Mouse (Mus musculus) thymus, postnatal 14 days (tissue): ENCODE results near the gene Plac9a.
"Not testable (repeated sequence)": the region's sequence is repeated elsewhere in the genome, so short reads cannot be mapped to it uniquely, and the experiment has no call there.

Source experiments
- DNase-seq: peaks from one replicate; pipeline ENCODE4 v3.0.0; 2021

Plac9a gene

GRCm38 (mm10) chr14:25863721-25864120, 39.2 kb downstream of the Plac9a start:
- no peak for DNase-seq

GRCm38 (mm10) chr14:25861771-25862530, 40.9 kb downstream of the Plac9a start:
- no peak for DNase-seq

- peak; percentile 40 for DNase-seq
Observed at GRCm38 (mm10) chr14:25857940-25858339, 45.0 kb downstream of the Plac9a start.

- peak; percentile 24 for DNase-seq
Observed at GRCm38 (mm10) chr14:25857168-25857621, 45.7 kb downstream of the Plac9a start.

GRCm38 (mm10) chr14:25855241-25855885, 47.5 kb downstream of the Plac9a start:
- peak; percentile 25 for DNase-seq

GRCm38 (mm10) chr14:25853717-25854452, 49.0 kb downstream of the Plac9a start:
- no peak for DNase-seq

GRCm38 (mm10) chr14:25853295-25853694, 49.6 kb downstream of the Plac9a start:
- DNase-seq: no peak

DNA sequence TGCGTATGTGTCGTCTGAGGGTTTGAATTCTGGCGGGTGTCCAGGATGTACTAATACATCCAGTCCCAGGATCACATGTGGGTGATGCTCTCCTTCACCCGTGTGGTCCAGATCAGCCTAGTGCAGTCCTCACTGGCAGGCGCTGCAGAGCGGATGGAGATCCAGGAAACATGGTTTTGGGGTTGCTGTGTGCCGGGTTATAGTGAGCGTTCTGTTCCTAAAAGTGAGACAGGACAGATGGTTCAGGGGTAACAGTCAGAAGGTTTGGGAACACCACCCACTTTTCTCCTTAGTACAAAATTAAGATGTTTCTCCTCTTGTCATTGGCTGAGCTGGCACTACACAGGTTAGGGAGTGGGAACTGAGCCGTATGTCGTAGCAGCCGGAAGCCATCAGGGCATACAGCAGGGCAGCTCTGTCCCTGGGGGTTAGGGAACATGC, 50.8 kb downstream of the Plac9a start:
- DNase-seq: no peak

GRCm38 (mm10) chr14:25851189-25851588, 51.7 kb downstream of the Plac9a start:
- no peak for DNase-seq

DNA sequence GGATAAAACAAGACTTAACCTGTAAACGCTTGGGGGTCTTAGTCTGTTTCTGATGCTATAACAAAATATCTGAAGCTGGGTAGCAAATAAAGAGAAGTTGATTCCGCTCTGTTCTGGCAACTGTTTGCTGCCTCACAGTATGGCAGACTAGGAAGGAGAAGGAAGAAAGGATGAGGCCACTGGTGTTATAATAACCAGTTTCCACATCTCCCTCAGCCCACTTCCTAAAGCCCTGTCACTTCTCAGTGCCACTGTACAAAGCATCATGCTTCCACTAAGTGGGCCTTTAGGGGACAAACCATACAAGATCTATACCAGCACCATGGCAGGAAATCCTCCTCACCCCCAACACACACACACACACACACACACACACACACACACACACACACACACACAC, 52.5 kb downstream of the Plac9a start:
- DNase-seq: no peak

DNA sequence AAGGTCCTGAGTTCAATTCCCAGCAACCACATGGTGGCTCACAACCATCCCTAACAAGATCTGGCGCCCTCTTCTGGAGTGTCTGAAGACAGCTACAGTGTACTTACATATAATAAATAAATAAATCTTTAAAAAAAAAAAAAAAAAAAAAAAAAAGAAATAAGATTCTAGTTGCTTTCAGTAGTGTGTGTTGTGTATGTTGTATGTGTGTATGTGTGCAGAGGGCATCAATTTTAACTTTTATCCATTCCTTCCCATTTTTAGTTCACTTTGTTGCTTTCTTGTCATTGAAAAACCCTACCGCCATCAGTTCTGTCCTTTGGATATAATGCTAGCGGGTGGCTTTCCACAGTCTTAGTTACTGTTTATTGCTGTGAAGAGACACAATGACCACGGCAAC, 54.2 kb downstream of the Plac9a start:
- DNase-seq: not testable (repeated sequence)

DNA sequence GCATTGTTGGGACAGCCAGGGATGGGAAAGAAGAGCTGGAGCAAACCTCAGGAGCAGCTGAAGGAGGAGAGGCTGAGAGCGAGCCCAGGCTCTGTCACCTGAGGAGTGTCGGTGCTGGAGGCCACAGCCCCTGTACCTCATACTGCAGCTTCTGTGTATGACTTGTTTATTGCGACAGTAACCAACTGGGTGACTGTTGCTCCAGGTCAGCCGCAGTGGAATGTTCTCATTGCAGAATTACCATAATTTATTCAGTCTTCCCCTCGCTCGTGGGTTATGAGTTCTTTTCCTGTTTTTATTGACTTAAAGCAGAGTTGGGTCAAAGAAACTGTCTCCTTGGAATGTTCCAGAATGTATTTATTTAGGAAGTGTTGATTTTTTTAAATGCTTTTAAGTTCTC, 54.7 kb downstream of the Plac9a start:
- no peak for DNase-seq

DNA sequence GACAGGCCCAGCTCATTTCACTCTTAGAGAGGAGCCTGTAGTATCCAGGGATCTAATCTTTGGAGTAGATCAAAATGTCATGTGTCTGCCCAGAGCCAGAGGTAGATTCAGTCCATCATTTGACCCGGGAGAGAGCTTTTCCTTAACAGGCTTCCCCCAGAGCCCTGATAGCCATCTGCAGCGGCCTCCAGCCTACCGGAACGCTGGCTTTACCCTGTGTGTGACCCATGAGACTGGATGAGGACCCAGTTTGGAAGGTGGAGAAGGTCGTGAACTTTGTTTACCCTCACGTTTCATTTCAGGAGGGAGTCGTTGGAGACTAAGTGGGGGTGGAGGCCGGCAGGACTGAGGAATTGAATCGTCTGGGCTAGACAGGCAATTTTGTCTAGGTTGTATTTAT, 55.2 kb downstream of the Plac9a start:
- DNase-seq: no peak

DNA sequence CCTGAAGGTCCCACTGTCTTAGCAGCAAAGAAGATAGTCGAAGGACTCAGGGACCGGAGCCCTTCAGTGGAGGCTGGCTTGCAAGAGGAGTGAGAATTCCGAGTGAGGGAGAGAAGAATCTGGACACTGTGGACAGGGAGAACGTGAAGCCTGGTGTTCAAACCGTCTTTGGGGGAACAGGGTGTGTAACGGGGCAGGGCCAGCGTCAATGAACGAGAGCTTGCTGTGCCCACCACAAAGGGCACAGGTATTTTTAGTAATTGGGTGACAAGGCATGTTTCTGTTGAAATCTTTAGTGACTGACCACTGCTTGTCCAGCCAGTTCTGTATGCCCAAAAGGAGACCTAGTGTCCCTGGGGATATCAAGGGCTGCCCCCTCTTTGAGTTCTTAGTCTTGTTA, 56.4 kb downstream of the Plac9a start:
- no peak for DNase-seq

- DNase-seq: no peak
Observed at GRCm38 (mm10) chr14:25845832-25846383, 57.0 kb downstream of the Plac9a start.

DNA sequence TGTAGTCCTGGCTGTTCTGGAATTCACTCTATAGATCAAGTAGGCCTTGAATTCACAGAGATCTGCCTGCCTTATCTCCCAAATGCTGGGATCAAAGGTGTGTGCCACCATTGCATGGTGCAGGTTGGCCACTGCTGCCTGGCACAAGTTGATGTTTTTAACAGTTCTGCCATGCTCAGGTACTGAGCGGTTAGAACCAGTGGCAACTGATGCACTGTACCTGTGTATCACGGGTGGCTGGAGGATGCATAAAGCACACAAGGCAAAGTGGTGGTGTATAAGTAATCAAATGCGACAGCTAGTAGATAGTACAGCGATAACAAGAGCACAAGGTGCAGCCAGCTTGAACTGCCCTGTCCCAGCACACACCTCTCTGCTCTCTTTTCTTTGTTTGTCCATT, 58.5 kb downstream of the Plac9a start:
- DNase-seq: no peak

GRCm38 (mm10) chr14:25842688-25843003, 60.3 kb downstream of the Plac9a start:
- peak; percentile 30 for DNase-seq

DNA sequence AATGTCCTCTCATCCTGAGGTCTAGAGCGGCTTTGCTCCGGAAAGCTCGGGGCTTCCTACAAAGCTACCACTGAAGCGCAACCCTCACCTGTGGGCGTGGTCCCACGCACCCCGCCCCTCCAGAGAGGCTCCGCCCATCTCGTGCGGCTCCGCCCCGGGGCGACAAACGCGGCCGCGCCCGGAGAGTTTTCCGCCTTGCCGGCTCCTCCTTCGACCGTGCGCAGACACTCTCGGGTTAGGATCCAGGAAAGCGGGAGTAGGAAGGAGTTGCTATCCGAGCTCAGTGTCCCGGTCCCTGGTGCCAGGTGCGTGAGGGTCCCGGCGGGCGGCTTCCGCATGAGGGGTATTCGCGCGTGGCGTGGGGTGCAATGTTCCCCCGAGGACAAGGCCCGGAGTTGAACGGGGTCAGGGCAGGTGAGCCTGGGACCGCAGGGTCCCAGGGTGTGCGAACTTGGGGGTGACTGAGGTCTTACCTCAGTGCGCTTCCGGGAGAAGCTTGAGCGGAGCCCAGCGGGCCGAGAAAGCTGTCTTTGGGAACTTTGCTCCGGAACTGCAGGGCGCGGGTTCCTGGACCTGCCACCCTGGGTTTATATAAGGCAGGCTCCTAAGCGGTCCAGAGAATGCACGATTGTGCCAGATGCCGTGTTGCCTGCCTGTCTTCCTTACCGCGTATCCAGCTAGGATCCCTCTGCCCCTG, 60.8 kb downstream of the Plac9a start, which contains the start of gene Anxa11:
Gene Anxa11, plus strand, starts transcription at position 166 of the 697 bp plus-strand sequence.
- peak; percentile 95 for DNase-seq

GRCm38 (mm10) chr14:25841579-25841978, 61.3 kb downstream of the Plac9a start:
- no peak for DNase-seq

GRCm38 (mm10) chr14:25840961-25841360, 61.9 kb downstream of the Plac9a start:
- DNase-seq: no peak

- DNase-seq: no peak
Observed at GRCm38 (mm10) chr14:25839791-25840190, 63.1 kb downstream of the Plac9a start.

DNA sequence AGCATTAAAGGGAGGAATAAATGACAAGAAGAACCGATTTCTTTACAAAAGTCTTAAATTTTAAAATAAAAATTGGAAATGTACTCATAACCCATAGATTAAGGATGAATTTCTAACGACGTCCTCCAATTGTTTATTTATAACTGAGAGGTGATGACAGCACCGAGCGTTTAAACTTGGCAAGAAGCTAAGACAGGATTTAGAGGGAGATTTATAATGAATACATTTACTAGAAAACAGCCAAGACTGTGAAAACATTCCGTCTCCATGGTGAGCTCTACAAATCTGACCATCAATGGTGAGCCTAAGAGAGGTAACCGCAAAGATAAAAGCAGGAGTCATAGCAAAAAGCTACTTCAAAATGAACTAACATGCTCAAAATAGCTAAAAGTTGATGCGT, 64.5 kb downstream of the Plac9a start:
- DNase-seq: no peak
